Mouse (Mus musculus) thymus, adult 2 months (tissue): Measurements from ENCODE around the gene Kcnmb4.

Source experiments
- CTCF ChIP-seq: fragments of 200-500 bp; IDR thresholded peaks from 2 replicates; pipeline ENCODE4 v1.5.1; 2012; ENCODE audit warnings: mild to moderate bottlenecking, control low read depth, low read length, moderate library complexity, borderline replicate concordance; ENCODE audit not compliant: control insufficient read depth, poor library complexity, insufficient read depth; ENCODE audit errors: extremely low read depth
- POLR2A ChIP-seq: fragments of 200-500 bp; IDR thresholded peaks from 2 replicates; pipeline ENCODE4 v1.6.1; 2012; ENCODE audit warnings: mild to moderate bottlenecking, low read length, control low read depth, moderate library complexity; ENCODE audit not compliant: control insufficient read depth, poor library complexity, insufficient read depth; ENCODE audit errors: extremely low read depth

DNA sequence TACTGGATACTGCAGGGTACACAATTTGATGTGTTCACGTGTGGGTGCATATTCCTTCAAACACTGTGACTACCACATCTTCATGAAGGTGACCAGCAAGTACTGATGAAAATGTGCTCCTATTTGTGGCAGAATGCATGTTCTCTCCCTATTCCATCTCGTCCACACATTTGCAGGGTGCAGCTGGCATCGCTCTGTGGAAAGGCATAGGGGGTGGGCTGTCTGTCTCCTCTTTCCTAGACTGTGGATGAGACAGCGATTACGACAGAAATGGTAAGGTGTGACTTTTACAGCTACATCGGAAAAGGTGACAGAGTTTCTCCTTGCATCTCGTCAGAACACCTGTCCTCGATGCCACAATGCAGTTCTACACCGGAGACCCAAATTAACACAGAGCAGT lies 14.9 kb downstream of the Kcnmb4 start:
- TF ChIP-seq POLR2A (no peak), CTCF (no peak)
